Mouse (Mus musculus) stomach, embryonic 16.5 days (tissue): ENCODE measurements around the gene Pick1. TPM values are rescaled to one million over a fixed set of nuclear protein-coding genes. Genes with fewer than 3 reads are reported as not detected.

Experiments used
- ATAC-seq: fragments of 200-750 bp; cut with Nextera tagmentation; 2 replicates; pipeline ENCODE4 v1.8.0; 2017; ENCODE audit warnings: moderate number of reproducible peaks, moderate TSS enrichment; ENCODE audit not compliant: insufficient read depth, low FRiP score
- H3K27ac ChIP-seq: fragments of 300-500 bp; sonication (generic); 2 replicates; pipeline ENCODE4 v1.5.1; 2014; ENCODE audit warnings: low read length
- H3K27me3 ChIP-seq: fragments of 300-500 bp; sonication (generic); 2 replicates; pipeline ENCODE4 v1.6.1; 2014; ENCODE audit warnings: low read length, control low read depth, mixed read lengths; ENCODE audit not compliant: control insufficient read depth, insufficient read depth
- H3K36me3 ChIP-seq: fragments of 300-500 bp; sonication (generic); 2 replicates; pipeline ENCODE4 v1.6.1; 2014; ENCODE audit warnings: low read length; ENCODE audit not compliant: control insufficient read depth, insufficient read depth
- H3K4me1 ChIP-seq: fragments of 300-500 bp; sonication (generic); 2 replicates; pipeline ENCODE4 v1.6.1; 2014; ENCODE audit warnings: low read length, control low read depth, mixed read lengths; ENCODE audit not compliant: control insufficient read depth, insufficient read depth
- H3K4me2 ChIP-seq: fragments of 300-500 bp; sonication (generic); 2 replicates; pipeline ENCODE4 v1.6.1; 2014; ENCODE audit warnings: low read depth, low read length, mixed read lengths
- H3K4me3 ChIP-seq: fragments of 300-500 bp; sonication (generic); replicated peaks from 2 replicates; pipeline ENCODE4 v1.5.1; 2014; ENCODE audit warnings: mild to moderate bottlenecking, low read length
- H3K9ac ChIP-seq: fragments of 300-500 bp; sonication (generic); 2 replicates; pipeline ENCODE4 v1.6.1; 2014; ENCODE audit warnings: low read length
- H3K9me3 ChIP-seq: fragments of 300-500 bp; sonication (generic); replicated peaks from 2 replicates; pipeline ENCODE4 v1.6.1; 2016; ENCODE audit warnings: low read length, control low read depth; ENCODE audit not compliant: control insufficient read depth
- WGBS: fragments of 180-500 bp; shearing (Covaris S2); extraction: QIAGEN DNeasy Blood & Tissue Kit; methylation state at CpG from one replicate; pipeline ENCODE4 v1.1.7; 2014; 5-methylcytosine and 5-hydroxymethylcytosine counted together
- polyA plus RNA-seq: library from polyadenylated mRNA; unstranded; fragments of >200 nt; fragmentation: Nextera tagmentation; extraction: Ambion mirVana; gene quantifications from 2 replicates; pipeline ENCODE4 v1.2.1, GENCODE M21; 2015

Gene Pick1
- polyA plus RNA-seq, 1 experiment from 2014 or later: 58.7 TPM

- H3K4me2 ChIP-seq: no peak overlapping the region
- no peak for ATAC-seq
- 80% methylated on average over 8 of the region's 8 CpGs for WGBS
- peaks cover 7% of the 10 kb centered on the region; the same call in 1 of the 2 replicates for H3K4me1 ChIP-seq
- H3K9me3 ChIP-seq: no peaks in the 10 kb centered on the region
- no peak overlapping the region for H3K9ac ChIP-seq
- H3K4me3 ChIP-seq: no peak overlapping the region
- no peak overlapping the region for H3K27ac ChIP-seq
- no peaks in the 10 kb centered on the region for H3K27me3 ChIP-seq
- H3K36me3 ChIP-seq: no peaks in the 10 kb centered on the region
Observed at GRCm38 (mm10) chr15:79195492-79195891, 33.5 kb upstream of the Pick1 start.

GRCm38 (mm10) chr15:79199390-79199976, 29.5 kb upstream of the Pick1 start:
- WGBS: 89% methylated on average over 12 of the region's 12 CpGs

GRCm38 (mm10) chr15:79201491-79202150, 27.4 kb upstream of the Pick1 start:
- Histone ChIP-seq H3K27me3 (no peaks in the 10 kb centered on the region), H3K4me1 (0 out of 2 replicates have a peak, but pooled peaks cover 3% of the 10 kb centered on the region), H3K36me3 (no peaks in the 10 kb centered on the region), H3K4me2 (no peak overlapping the region), H3K9me3 (no peaks in the 10 kb centered on the region), H3K27ac (no peak overlapping the region), H3K9ac (no peak overlapping the region), H3K4me3 (no peak overlapping the region)
- ATAC-seq: peak; percentile 54
- WGBS: 33% methylated on average over 13 of the region's 13 CpGs

More at GRCm38 (mm10) chr15:79199390-79199976, 29.5 kb upstream of the Pick1 start:
- no peaks in the 10 kb centered on the region for H3K9me3 ChIP-seq
- 0 out of 2 replicates have a peak, but pooled peaks cover 3% of the 10 kb centered on the region for H3K4me1 ChIP-seq
- ATAC-seq: no peak
- H3K4me2 ChIP-seq: no peak overlapping the region
- H3K4me3 ChIP-seq: no peak overlapping the region
- H3K9ac ChIP-seq: no peak overlapping the region
- H3K27me3 ChIP-seq: no peaks in the 10 kb centered on the region
- H3K27ac ChIP-seq: no peak overlapping the region
- no peaks in the 10 kb centered on the region for H3K36me3 ChIP-seq

- Histone ChIP-seq H3K4me2 (no peak overlapping the region), H3K4me3 (no peak overlapping the region), H3K9me3 (no peaks in the 10 kb centered on the region), H3K9ac (no peak overlapping the region), H3K4me1 (0 out of 2 replicates have a peak, but pooled peaks cover 3% of the 10 kb centered on the region), H3K36me3 (no peaks in the 10 kb centered on the region), H3K27ac (no peak overlapping the region), H3K27me3 (no peaks in the 10 kb centered on the region)
- no peak for ATAC-seq
- 20% methylated on average over 10 of the region's 10 CpGs for WGBS
Observed at GRCm38 (mm10) chr15:79202575-79202974, 26.4 kb upstream of the Pick1 start.

- ATAC-seq: no peak
- 61% methylated on average over 6 of the region's 6 CpGs for WGBS
Observed at GRCm38 (mm10) chr15:79208211-79208610, 20.8 kb upstream of the Pick1 start.

GRCm38 (mm10) chr15:79208758-79209439, 20.1 kb upstream of the Pick1 start:
- Histone ChIP-seq H3K27me3 (no peaks in the 10 kb centered on the region), H3K36me3 (no peaks in the 10 kb centered on the region), H3K4me3 (no peak overlapping the region), H3K9me3 (no peaks in the 10 kb centered on the region), H3K27ac (no peak overlapping the region), H3K4me1 (no peaks in the 10 kb centered on the region), H3K9ac (no peak overlapping the region), H3K4me2 (no peak overlapping the region)
- ATAC-seq: no peak
- 69% methylated on average over 27 of the region's 27 CpGs for WGBS

More at GRCm38 (mm10) chr15:79208211-79208610, 20.8 kb upstream of the Pick1 start:
- Histone ChIP-seq H3K27ac (no peak overlapping the region), H3K4me2 (no peak overlapping the region), H3K27me3 (no peaks in the 10 kb centered on the region), H3K36me3 (no peaks in the 10 kb centered on the region), H3K4me3 (no peak overlapping the region), H3K9me3 (no peaks in the 10 kb centered on the region), H3K4me1 (no peaks in the 10 kb centered on the region), H3K9ac (no peak overlapping the region)

GRCm38 (mm10) chr15:79210357-79210756, 18.6 kb upstream of the Pick1 start:
- 64% methylated on average over 2 of the region's 2 CpGs for WGBS
- no peak overlapping the region for H3K4me3 ChIP-seq
- H3K4me1 ChIP-seq: no peaks in the 10 kb centered on the region
- peak overlapping the region; percentile 31; the same call in 1 of the 2 replicates for H3K9ac ChIP-seq
- H3K27ac ChIP-seq: no peak overlapping the region
- H3K4me2 ChIP-seq: no peak overlapping the region
- no peaks in the 10 kb centered on the region for H3K27me3 ChIP-seq
- ATAC-seq: no peak
- no peaks in the 10 kb centered on the region for H3K36me3 ChIP-seq
- H3K9me3 ChIP-seq: no peaks in the 10 kb centered on the region

- Histone ChIP-seq H3K27me3 (no peaks in the 10 kb centered on the region), H3K36me3 (no peaks in the 10 kb centered on the region), H3K4me2 (no peak overlapping the region), H3K4me1 (no peaks in the 10 kb centered on the region), H3K4me3 (no peak overlapping the region), H3K27ac (no peak overlapping the region), H3K9me3 (no peaks in the 10 kb centered on the region), H3K9ac (no peak overlapping the region)
- WGBS: 88% methylated on average over 26 of the region's 26 CpGs
- peak; percentile 70 for ATAC-seq
Observed at GRCm38 (mm10) chr15:79212750-79213446, 16.1 kb upstream of the Pick1 start.
